Mouse (Mus musculus): ENCODE measurements around the gene Cltrn. TPM values are rescaled to one million over a fixed set of nuclear protein-coding genes. Genes with fewer than 3 reads are reported as not detected.
A peak's percentile ranks its signal among the peaks of the same experiment; 100 is the strongest.

The Cltrn gene
- total RNA-seq, 2 experiments from 2014 or later = not detected

DNA sequence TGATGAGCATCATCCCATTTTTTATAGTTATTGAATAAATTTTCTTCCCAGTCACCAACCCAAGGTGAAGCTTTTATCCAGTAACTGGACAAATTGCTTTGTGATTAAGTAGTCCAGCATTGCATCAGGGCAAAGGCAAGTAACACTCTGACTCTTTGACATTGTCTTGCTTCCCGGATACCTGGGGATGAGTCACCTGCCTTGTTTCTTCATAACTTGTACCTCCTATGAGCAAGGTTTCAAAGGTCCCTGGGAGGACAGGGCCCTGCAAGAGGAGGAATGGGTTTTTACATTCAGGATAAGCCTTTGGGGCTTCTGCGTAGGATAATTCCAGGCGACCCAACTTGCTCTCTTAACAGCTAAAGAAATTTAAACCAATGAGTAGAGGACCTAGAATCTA is 35.3 kb downstream of the Cltrn start:
- ATAC-seq (replicated peaks; ENCODE audit: low FRiP score, low TSS enrichment, poor library complexity, severe bottlenecking) = no peak

DNA sequence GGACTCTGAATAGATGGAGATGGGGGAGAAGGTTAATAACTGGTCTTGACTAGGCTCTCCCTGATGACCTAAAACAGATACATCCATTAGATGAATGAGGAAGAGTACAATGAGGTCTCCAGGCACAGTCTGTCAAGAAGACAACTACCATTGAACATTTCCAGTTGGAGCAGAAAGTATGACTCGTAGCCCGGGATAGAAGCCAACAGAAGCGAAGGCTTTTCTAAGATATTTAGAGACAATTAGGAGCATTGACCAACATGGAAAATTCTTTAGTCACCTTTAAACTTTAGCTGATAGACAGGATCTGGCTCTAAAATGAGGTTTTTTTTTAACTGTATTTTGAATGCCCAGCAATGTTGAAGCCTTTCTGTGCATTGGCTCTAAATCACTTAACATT is 44.9 kb downstream of the Cltrn start:
- no peak for ATAC-seq (replicated peaks; ENCODE audit: low FRiP score, low TSS enrichment, poor library complexity, severe bottlenecking)

DNA sequence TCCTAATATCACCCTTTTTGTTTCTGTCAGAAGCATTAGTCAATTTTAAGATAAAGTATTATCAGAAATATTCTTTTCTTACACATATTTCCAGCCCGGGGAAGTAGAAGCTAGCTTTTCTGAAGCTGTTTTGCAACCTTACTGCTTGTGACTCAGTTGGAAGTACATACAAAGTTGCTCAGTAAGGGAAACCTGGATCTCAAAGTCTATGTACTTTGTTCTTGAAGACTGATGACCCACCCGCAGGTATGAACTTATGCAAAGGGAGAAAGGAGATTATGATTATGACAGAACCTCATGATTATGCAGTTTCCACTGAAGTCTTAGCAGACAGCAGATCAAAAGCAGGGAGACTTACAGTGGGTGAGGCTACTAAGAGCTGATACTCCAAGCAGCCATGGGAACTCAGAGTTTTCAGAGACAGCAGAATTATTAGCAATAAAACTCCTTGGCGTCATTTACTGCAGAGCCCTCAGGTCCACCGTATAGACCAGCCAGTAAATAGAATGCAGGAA is 46.7 kb downstream of the Cltrn start:
- ATAC-seq (replicated peaks; ENCODE audit: low FRiP score, low TSS enrichment, poor library complexity, severe bottlenecking) = no peak

DNA sequence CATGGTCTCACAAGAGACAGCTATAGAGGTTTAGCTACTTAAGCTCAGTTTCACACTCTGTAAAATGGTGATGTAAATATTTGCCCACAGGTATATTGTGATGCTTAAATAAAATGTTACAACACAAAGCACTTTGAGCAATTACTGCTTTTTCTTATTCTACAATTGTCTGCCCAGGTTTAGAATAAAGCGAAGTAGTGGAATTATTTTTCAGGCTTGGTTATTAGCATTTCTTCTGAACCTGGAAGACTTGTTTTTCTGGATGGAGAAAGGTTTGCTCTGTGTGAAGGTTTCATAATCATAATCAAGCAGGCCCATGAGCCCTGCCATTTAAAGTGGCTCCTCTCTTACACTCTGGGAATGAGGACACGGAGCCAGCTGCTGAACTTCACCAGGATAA is 50.4 kb downstream of the Cltrn start, which contains the start of gene Ace2:
Gene Ace2, plus strand, starts transcription at position 301 of the 400 bp plus-strand sequence.
- ATAC-seq (replicated peaks; ENCODE audit: low FRiP score, low TSS enrichment, poor library complexity, severe bottlenecking) = no peak

DNA sequence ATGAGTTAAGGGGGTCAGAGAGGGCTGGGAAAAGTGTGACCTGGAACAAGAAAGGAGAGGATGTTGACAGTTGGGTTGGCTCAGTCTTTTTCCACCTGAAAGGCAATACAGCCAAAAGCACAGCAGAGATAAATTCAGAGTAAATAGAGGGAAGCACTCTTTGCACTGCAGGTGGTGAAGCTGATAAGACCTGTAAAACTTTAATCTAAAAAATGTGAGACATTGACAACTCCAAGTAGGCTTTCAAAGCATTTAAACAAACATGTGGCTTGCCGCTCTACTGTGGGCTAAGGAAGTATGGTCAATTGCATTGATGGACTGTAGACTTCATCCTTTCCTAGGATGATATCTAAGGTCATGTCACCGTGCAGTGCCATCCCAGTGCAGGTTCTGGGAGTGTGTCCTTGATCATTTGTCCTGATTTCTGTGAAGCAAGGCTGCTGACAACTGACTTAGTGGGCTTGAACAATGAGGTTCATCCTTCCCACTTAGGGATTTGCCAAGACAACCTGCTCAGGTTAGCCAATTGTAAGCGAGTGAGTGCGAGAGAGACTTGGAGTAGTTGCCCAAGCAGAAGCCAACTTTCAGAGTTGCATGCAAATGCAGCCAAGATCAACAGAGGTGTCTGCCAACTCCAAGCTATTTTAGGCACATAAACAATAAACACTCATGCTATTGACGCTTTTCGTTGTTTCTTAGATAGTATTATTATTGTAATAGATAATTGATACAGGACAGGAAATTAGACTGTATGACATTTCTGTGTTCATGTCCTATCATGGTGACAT is 57.0 kb downstream of the Cltrn start:
- peak; percentile 96 for ATAC-seq (replicated peaks; ENCODE audit: low FRiP score, low TSS enrichment, poor library complexity, severe bottlenecking)

DNA sequence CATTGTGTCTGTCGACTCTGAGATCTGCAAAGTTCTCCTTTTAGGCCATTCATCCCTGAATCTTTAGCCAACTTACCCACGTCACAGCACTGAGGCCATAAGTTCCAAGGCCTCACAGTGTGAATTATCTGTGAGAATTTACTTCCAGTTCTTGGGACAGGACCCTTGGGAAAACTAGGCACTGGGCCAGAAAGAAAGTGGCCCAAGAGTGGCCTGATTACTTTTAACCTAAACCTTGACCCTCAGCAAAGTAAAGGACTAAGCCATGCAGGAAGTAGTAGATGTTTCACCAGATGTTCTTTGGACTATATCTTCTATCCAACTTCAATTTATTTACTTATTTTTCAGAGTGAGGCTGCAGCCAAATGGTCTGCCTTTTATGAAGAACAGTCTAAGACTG is 64.1 kb downstream of the Cltrn start:
- ATAC-seq (replicated peaks; ENCODE audit: low FRiP score, low TSS enrichment, poor library complexity, severe bottlenecking) = no peak

DNA sequence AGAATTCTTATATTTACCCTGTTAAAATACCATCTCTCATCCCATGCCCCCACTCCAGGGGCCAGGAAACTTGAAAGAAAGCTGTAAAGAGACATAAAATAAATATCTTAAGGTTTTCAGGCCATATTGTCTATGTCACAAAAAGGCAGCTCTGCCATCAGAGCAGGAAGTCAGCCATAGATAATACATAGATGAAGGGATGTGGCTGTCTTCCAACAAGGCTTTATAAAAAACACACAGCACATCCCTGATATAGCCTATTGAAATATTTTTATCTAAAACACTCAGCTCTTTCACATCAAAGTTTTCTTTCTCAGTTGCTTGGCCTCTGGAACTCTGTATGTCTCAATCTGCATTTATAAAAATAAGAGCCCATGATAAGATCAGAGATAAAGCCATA is 65.0 kb downstream of the Cltrn start:
- peak; percentile 63; the same call in 1 of the 2 replicates for ATAC-seq (replicated peaks; ENCODE audit: low FRiP score, low TSS enrichment, poor library complexity, severe bottlenecking)

DNA sequence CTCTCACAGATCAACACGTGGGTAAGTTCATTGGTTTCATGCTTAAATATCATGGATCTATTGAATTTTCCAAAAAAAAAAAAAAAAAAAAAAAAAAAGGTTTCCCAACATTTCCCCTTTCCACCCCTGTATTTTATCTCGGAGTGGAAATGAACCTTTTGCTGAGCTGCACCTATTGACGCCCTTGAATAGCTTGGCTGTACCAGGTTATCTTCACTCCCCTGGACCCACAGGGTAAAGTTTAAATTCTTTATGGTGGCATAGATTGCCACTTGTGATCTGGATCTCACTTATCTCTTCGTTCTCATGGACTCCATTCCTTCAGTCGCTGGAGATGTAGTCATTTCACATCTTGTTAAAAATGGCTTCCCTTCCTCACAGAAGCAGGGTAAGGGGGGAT is 66.0 kb downstream of the Cltrn start:
- no peak for ATAC-seq (replicated peaks; ENCODE audit: low FRiP score, low TSS enrichment, poor library complexity, severe bottlenecking)

DNA sequence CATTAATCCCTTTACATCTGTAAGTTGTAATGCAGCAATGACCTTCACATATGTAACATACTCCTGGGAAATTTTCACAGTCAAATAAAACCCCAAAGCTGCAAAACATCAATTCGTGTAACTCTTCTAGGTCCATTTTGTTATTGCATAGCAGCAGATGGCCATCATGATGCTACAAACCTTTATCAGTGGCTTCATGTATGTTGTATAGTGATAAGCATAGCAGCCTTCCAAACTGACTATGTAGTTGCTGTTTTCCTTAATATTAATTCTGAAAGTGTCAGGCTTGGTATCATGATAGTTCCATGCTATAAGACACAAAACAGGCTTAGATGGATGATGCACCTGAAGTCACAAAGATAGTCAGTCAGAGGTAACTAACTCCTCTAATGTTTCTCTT is 76.1 kb downstream of the Cltrn start:
- ATAC-seq (replicated peaks; ENCODE audit: low FRiP score, low TSS enrichment, poor library complexity, severe bottlenecking) = peak; percentile 95

Other genes with a start within 250 kb of the Cltrn start
- gene Ap1s2, start 179.8 kb upstream of the Cltrn start, total RNA-seq (2014; fragmentation: Nextera tagmentation) = 0.87 and 1.4 TPM in 2 replicates
- 5.4 and 5.9 TPM in 2 replicates for gene Ap1s2, start 179.8 kb upstream of the Cltrn start, total RNA-seq (2017)
- gene Zrsr2, start 130.2 kb upstream of the Cltrn start, total RNA-seq (2014; fragmentation: Nextera tagmentation) = 29.5 and 31.6 TPM in 2 replicates
- 63.0 and 91.8 TPM in 2 replicates for gene Zrsr2, start 130.2 kb upstream of the Cltrn start, total RNA-seq (2017)
- 0.17 TPM in 1 of 2 replicates, not detected in the other for gene Car5b, start 60.8 kb upstream of the Cltrn start, total RNA-seq (2014; fragmentation: Nextera tagmentation)
- 0.47 and 1.4 TPM in 2 replicates for gene Car5b, start 60.8 kb upstream of the Cltrn start, total RNA-seq (2017)
- gene Siah1b, start 12.3 kb upstream of the Cltrn start, total RNA-seq (2014; fragmentation: Nextera tagmentation) = 14.0 and 21.3 TPM in 2 replicates
- 11.4 and 19.9 TPM in 2 replicates for gene Siah1b, start 12.3 kb upstream of the Cltrn start, total RNA-seq (2017)
- gene Ace2, start 50.5 kb downstream of the Cltrn start, total RNA-seq (2014; fragmentation: Nextera tagmentation) = not detected in 2 replicates
- not detected in 2 replicates for gene Ace2, start 50.5 kb downstream of the Cltrn start, total RNA-seq (2017)
- gene Bmx, start 169.4 kb downstream of the Cltrn start, total RNA-seq (2014; fragmentation: Nextera tagmentation) = not detected in 2 replicates
- 0.14 TPM in 1 of 2 replicates, not detected in the other for gene Bmx, start 169.4 kb downstream of the Cltrn start, total RNA-seq (2017)
- gene Pir, start 180.5 kb downstream of the Cltrn start, total RNA-seq (2014; fragmentation: Nextera tagmentation) = 1.5 TPM in 1 of 2 replicates, not detected in the other
- 2.6 TPM in 1 of 2 replicates, not detected in the other for gene Pir, start 180.5 kb downstream of the Cltrn start, total RNA-seq (2017)